Mouse (Mus musculus): Measurements from ENCODE around the gene Phf20. TPM values are rescaled to one million over a fixed set of nuclear protein-coding genes. Genes with fewer than 3 reads are reported as not detected.

The Phf20 gene
- polyA plus RNA-seq, 1 experiment: 46.1 TPM

DNA sequence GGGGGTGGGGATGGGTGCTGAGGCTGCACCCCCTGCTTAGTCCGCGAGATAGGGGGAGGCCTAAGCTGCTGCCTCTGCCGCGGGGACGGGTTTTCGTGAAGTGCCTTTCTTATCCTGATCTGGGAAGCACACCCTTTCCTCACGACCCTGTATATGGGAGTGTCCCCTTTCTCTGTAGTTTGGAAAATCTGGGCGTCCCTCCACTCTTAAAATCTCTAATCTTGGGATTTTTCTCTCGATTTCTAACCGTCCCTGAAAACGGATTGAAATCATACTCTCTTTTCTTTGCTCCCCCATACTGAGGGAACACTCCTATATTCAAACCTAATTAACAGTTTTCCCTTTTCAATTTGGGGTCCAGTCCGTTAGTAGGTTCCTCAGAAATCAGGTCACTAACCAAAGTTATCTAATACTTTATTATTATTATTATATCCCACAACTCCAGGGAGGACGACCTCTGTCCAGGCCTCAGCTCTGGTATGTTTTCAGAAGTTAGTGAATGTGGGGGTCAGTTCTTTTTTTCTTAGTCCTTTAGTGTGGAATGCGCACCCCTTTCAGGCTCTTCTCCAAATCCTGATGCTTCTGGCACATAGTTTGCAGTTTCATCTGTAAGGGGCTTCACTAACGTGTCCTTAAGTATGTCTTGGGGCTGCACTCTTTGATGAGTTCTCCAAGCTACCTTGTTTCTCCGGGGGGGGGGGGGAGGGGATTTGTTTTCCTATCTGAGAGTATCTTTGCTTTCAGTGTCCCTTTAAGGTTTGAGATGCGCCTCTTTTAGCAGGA, 1.1 kb downstream of the Phf20 start:
- no peak for TF ChIP-seq CTCF (IDR thresholded peaks at IDR 0.05; ENCODE audit: low read depth, low read length)
- no peak for TF ChIP-seq POLR2A (IDR thresholded peaks at IDR 0.05; ENCODE audit: borderline replicate concordance, low read depth, low read length)
- peak overlapping the region; percentile 72 for H3K4me3 ChIP-seq (ENCODE audit: insufficient read depth, low read length)
- peaks cover 40% of the 10 kb centered on the region for H3K4me1 ChIP-seq (ENCODE audit: control insufficient read depth, insufficient read depth, low read length)
- peak overlapping the region; percentile 80 for H3K27ac ChIP-seq (ENCODE audit: insufficient read depth, low read depth, low read length)

DNA sequence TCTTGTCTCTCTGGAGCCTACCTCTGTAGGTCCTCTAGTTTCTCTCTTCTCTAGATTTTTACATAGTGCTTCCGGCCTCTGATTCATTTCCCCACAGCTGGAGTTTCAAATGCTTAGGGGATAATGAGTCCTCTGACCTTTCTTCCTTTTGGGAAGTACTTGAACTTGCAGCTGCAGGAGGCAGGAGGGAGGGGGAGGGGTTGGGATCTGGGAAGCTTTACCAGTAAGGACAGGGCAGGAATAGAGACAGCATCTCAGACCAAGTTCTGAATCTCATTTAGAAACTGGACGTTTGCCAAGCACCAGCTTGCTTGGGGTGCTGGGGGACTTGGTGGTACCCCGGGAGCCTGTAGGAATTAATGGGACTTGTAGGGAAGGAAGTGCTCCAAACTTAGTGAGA, 3.7 kb downstream of the Phf20 start:
- no peak for TF ChIP-seq POLR2A (IDR thresholded peaks at IDR 0.05; ENCODE audit: borderline replicate concordance, low read depth, low read length)
- Histone ChIP-seq H3K27ac (ENCODE audit: insufficient read depth, low read depth, low read length) (peak overlapping the region; percentile 84), H3K4me1 (ENCODE audit: control insufficient read depth, insufficient read depth, low read length) (peaks cover 45% of the 10 kb centered on the region), H3K4me3 (ENCODE audit: insufficient read depth, low read length) (no peak overlapping the region)

- H3K27ac ChIP-seq (ENCODE audit: insufficient read depth, low read depth, low read length): peak overlapping the region; percentile 51
- peaks cover 39% of the 10 kb centered on the region for H3K4me1 ChIP-seq (ENCODE audit: control insufficient read depth, insufficient read depth, low read length)
- TF ChIP-seq CTCF (IDR thresholded peaks at IDR 0.05; ENCODE audit: low read depth, low read length): no peak
- TF ChIP-seq POLR2A (IDR thresholded peaks at IDR 0.05; ENCODE audit: borderline replicate concordance, low read depth, low read length): no peak
- no peak overlapping the region for H3K4me3 ChIP-seq (ENCODE audit: insufficient read depth, low read length)
Measured at GRCm38 (mm10) chr2:156201486-156201885, 5.2 kb downstream of the Phf20 start.

- H3K27ac ChIP-seq (ENCODE audit: insufficient read depth, low read depth, low read length): peak overlapping the region; percentile 65
- TF ChIP-seq POLR2A (IDR thresholded peaks at IDR 0.05; ENCODE audit: borderline replicate concordance, low read depth, low read length) (no peak), CTCF (IDR thresholded peaks at IDR 0.05; ENCODE audit: low read depth, low read length) (no peak)
- H3K4me1 ChIP-seq (ENCODE audit: control insufficient read depth, insufficient read depth, low read length): peaks cover 39% of the 10 kb centered on the region
- H3K4me3 ChIP-seq (ENCODE audit: insufficient read depth, low read length): no peak overlapping the region
Measured at GRCm38 (mm10) chr2:156202848-156203437, 6.7 kb downstream of the Phf20 start.

GRCm38 (mm10) chr2:156203917-156204316, 7.7 kb downstream of the Phf20 start:
- no peak for TF ChIP-seq POLR2A (IDR thresholded peaks at IDR 0.05; ENCODE audit: borderline replicate concordance, low read depth, low read length)
- no peak for TF ChIP-seq CTCF (IDR thresholded peaks at IDR 0.05; ENCODE audit: low read depth, low read length)
- no peak overlapping the region for H3K4me3 ChIP-seq (ENCODE audit: insufficient read depth, low read length)
- no peak overlapping the region for H3K27ac ChIP-seq (ENCODE audit: insufficient read depth, low read depth, low read length)
- H3K4me1 ChIP-seq (ENCODE audit: control insufficient read depth, insufficient read depth, low read length): peaks cover 39% of the 10 kb centered on the region

DNA sequence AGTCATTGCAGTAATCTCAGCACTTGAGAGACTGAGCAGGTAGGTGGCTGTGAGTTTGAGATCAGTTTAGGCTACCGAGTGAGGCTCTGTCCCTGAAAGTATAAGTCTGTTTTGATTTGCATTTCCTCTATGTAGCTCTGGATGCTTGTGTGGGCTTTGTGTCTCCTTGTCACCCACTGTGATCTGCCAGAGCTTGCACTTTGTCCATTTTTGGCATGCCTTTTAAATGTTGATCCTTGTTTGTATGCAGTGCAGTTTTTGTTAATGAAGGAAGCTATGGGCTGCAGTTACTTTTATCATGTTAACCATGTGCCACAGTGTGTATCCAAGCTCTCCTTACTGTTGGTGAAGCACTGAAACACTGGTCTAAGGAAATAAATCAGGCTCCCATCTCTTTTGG, 21.5 kb downstream of the Phf20 start:
- Histone ChIP-seq H3K4me1 (ENCODE audit: control insufficient read depth, insufficient read depth, low read length) (peaks cover 12% of the 10 kb centered on the region), H3K4me3 (ENCODE audit: insufficient read depth, low read length) (no peak overlapping the region), H3K27ac (ENCODE audit: insufficient read depth, low read depth, low read length) (no peak overlapping the region)
- TF ChIP-seq CTCF (IDR thresholded peaks at IDR 0.05; ENCODE audit: low read depth, low read length): no peak
- TF ChIP-seq POLR2A (IDR thresholded peaks at IDR 0.05; ENCODE audit: borderline replicate concordance, low read depth, low read length): no peak

DNA sequence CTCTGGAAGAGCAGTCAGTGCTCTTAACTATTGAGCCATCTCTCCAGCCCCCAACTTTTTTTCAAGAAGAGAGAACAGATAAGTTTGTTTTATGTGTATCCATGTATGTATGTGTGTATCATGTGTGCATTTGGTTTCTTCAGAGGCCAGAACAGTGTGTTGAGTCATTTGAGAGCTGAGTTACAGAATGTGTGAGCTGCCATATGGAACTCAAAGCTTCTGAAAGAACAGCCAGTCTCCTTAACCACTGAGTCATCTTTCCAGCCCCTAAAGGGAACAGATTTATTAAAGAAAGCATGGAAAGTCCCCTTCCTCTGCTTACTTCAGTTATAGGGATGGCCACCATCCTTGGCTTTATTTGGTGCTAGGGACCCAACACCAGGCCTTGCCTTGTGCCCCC, 25.8 kb downstream of the Phf20 start:
- H3K4me1 ChIP-seq (ENCODE audit: control insufficient read depth, insufficient read depth, low read length): peaks cover 10% of the 10 kb centered on the region
- no peak overlapping the region for H3K27ac ChIP-seq (ENCODE audit: insufficient read depth, low read depth, low read length)
- TF ChIP-seq CTCF (IDR thresholded peaks at IDR 0.05; ENCODE audit: low read depth, low read length): no peak
- TF ChIP-seq POLR2A (IDR thresholded peaks at IDR 0.05; ENCODE audit: borderline replicate concordance, low read depth, low read length): no peak
- no peak overlapping the region for H3K4me3 ChIP-seq (ENCODE audit: insufficient read depth, low read length)

DNA sequence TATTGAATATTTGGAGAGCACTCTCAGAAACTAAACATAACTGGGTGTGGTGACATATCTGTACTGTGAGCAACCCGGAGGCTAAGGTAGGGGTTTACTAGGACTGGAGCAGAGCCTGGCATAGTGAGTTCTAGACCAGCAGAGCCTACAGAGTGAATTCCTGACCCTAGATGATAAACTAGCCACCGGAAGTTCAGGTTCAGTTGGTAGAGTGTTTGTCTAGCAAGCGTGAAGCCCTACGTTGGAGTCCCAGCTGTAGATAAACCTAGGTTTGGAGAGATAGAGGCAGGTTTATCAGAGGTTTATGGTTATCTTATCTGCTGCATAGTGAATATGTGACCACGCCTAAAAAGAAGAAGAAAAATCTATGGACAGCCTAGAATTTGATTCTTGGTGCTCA, 27.8 kb downstream of the Phf20 start:
- Histone ChIP-seq H3K27ac (ENCODE audit: insufficient read depth, low read depth, low read length) (no peak overlapping the region), H3K4me1 (ENCODE audit: control insufficient read depth, insufficient read depth, low read length) (peaks cover 9% of the 10 kb centered on the region)
- TF ChIP-seq CTCF (IDR thresholded peaks at IDR 0.05; ENCODE audit: low read depth, low read length) (no peak), POLR2A (IDR thresholded peaks at IDR 0.05; ENCODE audit: borderline replicate concordance, low read depth, low read length) (no peak)

DNA sequence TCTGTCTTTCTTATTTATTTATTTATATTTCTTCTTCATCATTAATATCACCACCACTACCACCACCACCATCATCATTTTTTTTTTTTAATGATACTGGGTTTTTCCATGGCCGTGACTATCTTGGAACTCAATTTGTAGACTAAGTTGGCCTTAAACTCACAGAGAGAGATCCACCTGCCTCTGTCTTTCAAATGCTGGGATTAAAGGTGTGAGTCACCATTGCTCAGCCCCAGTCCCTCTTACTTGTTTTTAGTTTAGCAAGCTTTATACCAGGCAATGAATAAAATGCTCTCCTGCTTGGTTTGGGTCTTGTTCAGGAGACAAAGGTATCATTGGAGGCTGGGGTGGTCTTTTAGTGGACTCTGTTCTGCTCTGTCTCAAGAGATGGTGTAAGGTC, 31.4 kb downstream of the Phf20 start:
- no peak for TF ChIP-seq CTCF (IDR thresholded peaks at IDR 0.05; ENCODE audit: low read depth, low read length)
- no peak for TF ChIP-seq POLR2A (IDR thresholded peaks at IDR 0.05; ENCODE audit: borderline replicate concordance, low read depth, low read length)
- H3K27ac ChIP-seq (ENCODE audit: insufficient read depth, low read depth, low read length): no peak overlapping the region
- no peaks in the 10 kb centered on the region for H3K4me1 ChIP-seq (ENCODE audit: control insufficient read depth, insufficient read depth, low read length)
- H3K4me3 ChIP-seq (ENCODE audit: insufficient read depth, low read length): no peak overlapping the region

More for the DNA sequence above, 27.8 kb downstream of the Phf20 start:
- H3K4me3 ChIP-seq (ENCODE audit: insufficient read depth, low read length): no peak overlapping the region

DNA sequence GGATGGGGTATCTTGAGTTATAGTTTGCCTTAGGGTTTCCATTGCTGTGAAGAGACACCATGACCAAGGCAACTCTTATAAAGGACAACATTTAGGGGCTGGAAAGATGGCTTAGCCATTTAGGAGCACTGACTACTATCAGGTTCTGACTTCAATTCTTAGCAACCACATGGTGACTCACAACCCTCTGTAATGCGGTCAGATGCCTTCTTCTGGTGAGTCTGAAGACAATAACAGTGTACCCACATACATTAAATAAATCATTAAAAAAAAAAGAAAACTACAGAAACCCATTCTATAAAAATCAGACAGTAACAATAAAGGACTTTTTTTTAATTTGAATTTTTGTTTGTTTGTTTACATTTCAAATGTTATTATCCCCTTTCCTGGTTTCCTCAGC, 32.9 kb downstream of the Phf20 start:
- no peak overlapping the region for H3K27ac ChIP-seq (ENCODE audit: insufficient read depth, low read depth, low read length)
- peaks cover 7% of the 10 kb centered on the region for H3K4me1 ChIP-seq (ENCODE audit: control insufficient read depth, insufficient read depth, low read length)
- H3K4me3 ChIP-seq (ENCODE audit: insufficient read depth, low read length): no peak overlapping the region
- TF ChIP-seq CTCF (IDR thresholded peaks at IDR 0.05; ENCODE audit: low read depth, low read length) (no peak), POLR2A (IDR thresholded peaks at IDR 0.05; ENCODE audit: borderline replicate concordance, low read depth, low read length) (no peak)

Data from bone marrow macrophage, adult 2 months (primary cell).